ENCODE assay signal across 15 mouse cellular contexts in genomic region chr16:78598919-78599318, GRCm38 (mm10).
"Had no signal": no experiment of that assay in that cellular context is flagged by ENCODE, and none has a peak within 500 bp of the region (broad histone marks: within the 10 kb centered on the region; RNA-seq: fewer than 3 reads in every experiment).

No protein-coding gene starts in this region.

- H3K27me3 ChIP-seq: neural tube, embryonic 15.5 days; stomach, embryonic 15.5 days had no signal

- H3K27ac ChIP-seq: neural tube, embryonic 15.5 days; stomach, embryonic 15.5 days; stomach, postnatal 0 days had no signal

- H3K4me1 ChIP-seq: neural tube, embryonic 15.5 days; stomach, embryonic 15.5 days had no signal

- DNase-seq: retina, postnatal 1 day; right cerebral cortex, adult 18-20 months; right cerebral cortex, postnatal 14 days; right cerebral cortex, postnatal 25 days; right cerebral cortex, postnatal 4 days; spleen, adult 18-20 months; thymus, adult 18-20 months; thymus, adult 2 months; thymus, postnatal 14 days; thymus, postnatal 25 days; thymus, postnatal 36 days; thymus, postnatal 4 days had no signal

- H3K36me3 ChIP-seq: neural tube, embryonic 15.5 days; stomach, embryonic 15.5 days had no signal

- H3K4me3 ChIP-seq: neural tube, embryonic 15.5 days; stomach, embryonic 15.5 days had no signal
